Mouse (Mus musculus): ENCODE measurements at regions not wholly inside any gene's neighbourhood (a gene's known extent, or its start where the extent isn't known, plus 50 kb on each side); places are given as distances from the start of the nearest gene placed in this dataset.

- Histone ChIP-seq H3K9me3 (ENCODE audit: control insufficient read depth, low read length) (no peaks in the 10 kb centered on the region), H3K4me1 (ENCODE audit: control insufficient read depth, insufficient read depth, low read depth, low read length) (no peaks in the 10 kb centered on the region; the same call in 1 of the 2 replicates), H3K27ac (ENCODE audit: low read depth, low read length) (no peak overlapping the region), H3K27me3 (replicated peaks; ENCODE audit: control insufficient read depth, insufficient read depth, low read length) (no peaks in the 10 kb centered on the region), H3K9ac (ENCODE audit: low read depth, low read length) (no peak overlapping the region; the same call in 1 of the 2 replicates), H3K36me3 (ENCODE audit: control insufficient read depth, insufficient read depth, low read length) (no peaks in the 10 kb centered on the region), H3K4me3 (ENCODE audit: low read length) (no peak overlapping the region), H3K4me2 (ENCODE audit: low read length) (no peak overlapping the region)
- ATAC-seq, result peak; percentile 27; the same call in 1 of the 2 replicates
- 73% methylated on average over 6 of the region's 6 CpGs for WGBS
Observed at GRCm38 (mm10) chr9:31543691-31544052, 79.4 kb upstream of the Tmem45b start.

- H3K4me2 ChIP-seq (ENCODE audit: low read length), result peak overlapping the region; percentile 40
- H3K9me3 ChIP-seq (ENCODE audit: control insufficient read depth, low read length), result no peaks in the 10 kb centered on the region
- 14% methylated on average over 13 of the region's 13 CpGs for WGBS
Observed at GRCm38 (mm10) chr9:31542909-31543690, 78.8 kb upstream of the Tmem45b start.

GRCm38 (mm10) chr9:31541615-31542191 is 77.4 kb upstream of the Tmem45b start:
- Histone ChIP-seq H3K27me3 (replicated peaks; ENCODE audit: control insufficient read depth, insufficient read depth, low read length) (no peaks in the 10 kb centered on the region), H3K36me3 (ENCODE audit: control insufficient read depth, insufficient read depth, low read length) (no peaks in the 10 kb centered on the region)

More at GRCm38 (mm10) chr9:31542909-31543690, 78.8 kb upstream of the Tmem45b start:
- H3K27me3 ChIP-seq (replicated peaks; ENCODE audit: control insufficient read depth, insufficient read depth, low read length), result no peaks in the 10 kb centered on the region
- H3K27ac ChIP-seq (ENCODE audit: low read depth, low read length), result no peak overlapping the region
- H3K36me3 ChIP-seq (ENCODE audit: control insufficient read depth, insufficient read depth, low read length), result no peaks in the 10 kb centered on the region
- peak; percentile 90 for ATAC-seq
- no peaks in the 10 kb centered on the region; the same call in 1 of the 2 replicates for H3K4me1 ChIP-seq (ENCODE audit: control insufficient read depth, insufficient read depth, low read depth, low read length)
- H3K9ac ChIP-seq (ENCODE audit: low read depth, low read length), result no peak overlapping the region; the same call in 1 of the 2 replicates
- no peak overlapping the region for H3K4me3 ChIP-seq (ENCODE audit: low read length)

GRCm38 (mm10) chr9:31538458-31539210 is 74.4 kb upstream of the Tmem45b start:
- Histone ChIP-seq H3K27ac (ENCODE audit: low read depth, low read length) (no peak overlapping the region), H3K4me2 (ENCODE audit: low read length) (no peak overlapping the region), H3K9ac (ENCODE audit: low read depth, low read length) (no peak overlapping the region), H3K4me3 (ENCODE audit: low read length) (no peak overlapping the region), H3K36me3 (ENCODE audit: control insufficient read depth, insufficient read depth, low read length) (no peaks in the 10 kb centered on the region), H3K4me1 (ENCODE audit: control insufficient read depth, insufficient read depth, low read depth, low read length) (no peaks in the 10 kb centered on the region; the same call in 1 of the 2 replicates), H3K27me3 (replicated peaks; ENCODE audit: control insufficient read depth, insufficient read depth, low read length) (no peaks in the 10 kb centered on the region), H3K9me3 (ENCODE audit: control insufficient read depth, low read length) (no peaks in the 10 kb centered on the region)
- 84% methylated on average over 11 of the region's 11 CpGs for WGBS
- ATAC-seq, result no peak

More at GRCm38 (mm10) chr9:31541615-31542191, 77.4 kb upstream of the Tmem45b start:
- no peak overlapping the region for H3K4me2 ChIP-seq (ENCODE audit: low read length)
- no peak overlapping the region for H3K4me3 ChIP-seq (ENCODE audit: low read length)
- H3K4me1 ChIP-seq (ENCODE audit: control insufficient read depth, insufficient read depth, low read depth, low read length), result no peaks in the 10 kb centered on the region; the same call in 1 of the 2 replicates
- no peak for ATAC-seq
- 62% methylated on average over 5 of the region's 5 CpGs for WGBS
- H3K27ac ChIP-seq (ENCODE audit: low read depth, low read length), result no peak overlapping the region
- H3K9ac ChIP-seq (ENCODE audit: low read depth, low read length), result no peak overlapping the region
- no peaks in the 10 kb centered on the region for H3K9me3 ChIP-seq (ENCODE audit: control insufficient read depth, low read length)

GRCm38 (mm10) chr9:31529021-31529420 is 64.8 kb upstream of the Tmem45b start:
- WGBS, result 77% methylated on average over 6 of the region's 6 CpGs
- no peaks in the 10 kb centered on the region for H3K4me1 ChIP-seq (ENCODE audit: control insufficient read depth, insufficient read depth, low read depth, low read length)
- H3K4me3 ChIP-seq (ENCODE audit: low read length), result no peak overlapping the region
- no peaks in the 10 kb centered on the region for H3K27me3 ChIP-seq (replicated peaks; ENCODE audit: control insufficient read depth, insufficient read depth, low read length)
- no peaks in the 10 kb centered on the region for H3K36me3 ChIP-seq (ENCODE audit: control insufficient read depth, insufficient read depth, low read length)
- no peak overlapping the region for H3K4me2 ChIP-seq (ENCODE audit: low read length)
- no peaks in the 10 kb centered on the region for H3K9me3 ChIP-seq (ENCODE audit: control insufficient read depth, low read length)
- no peak overlapping the region for H3K9ac ChIP-seq (ENCODE audit: low read depth, low read length)
- ATAC-seq, result no peak
- no peak overlapping the region for H3K27ac ChIP-seq (ENCODE audit: low read depth, low read length)

- Histone ChIP-seq H3K4me3 (ENCODE audit: low read length) (no peak overlapping the region), H3K9me3 (ENCODE audit: control insufficient read depth, low read length) (no peaks in the 10 kb centered on the region), H3K4me1 (ENCODE audit: control insufficient read depth, insufficient read depth, low read depth, low read length) (no peaks in the 10 kb centered on the region), H3K9ac (ENCODE audit: low read depth, low read length) (no peak overlapping the region), H3K27me3 (replicated peaks; ENCODE audit: control insufficient read depth, insufficient read depth, low read length) (no peaks in the 10 kb centered on the region), H3K27ac (ENCODE audit: low read depth, low read length) (no peak overlapping the region), H3K4me2 (ENCODE audit: low read length) (no peak overlapping the region), H3K36me3 (ENCODE audit: control insufficient read depth, insufficient read depth, low read length) (no peaks in the 10 kb centered on the region)
- no peak for ATAC-seq
- 83% methylated on average over 2 of the region's 2 CpGs for WGBS
Observed at GRCm38 (mm10) chr9:31527216-31527615, 63.0 kb upstream of the Tmem45b start.

Measured in hindbrain, embryonic 16.5 days (tissue).